Mouse (Mus musculus) forebrain, embryonic 10.5 days (tissue): Measurements from ENCODE around the gene Mat2a. TPM values are rescaled to one million over a fixed set of nuclear protein-coding genes. Genes with fewer than 3 reads are reported as not detected.

Source experiments
- DNase-seq: peaks from one replicate; pipeline ENCODE4 v3.0.0-alpha.2; 2017; ENCODE audit warnings: low spot score; ENCODE audit errors: extremely low spot score
- H3K27ac ChIP-seq: fragments of 300-500 bp; sonication (generic); 2 replicates; pipeline ENCODE4 v1.5.1; 2016; ENCODE audit warnings: mild to moderate bottlenecking
- H3K27me3 ChIP-seq: fragments of 300-500 bp; sonication (generic); 2 replicates; pipeline ENCODE4 v1.6.1; 2016; ENCODE audit warnings: mild to moderate bottlenecking; ENCODE audit not compliant: poor library complexity, severe bottlenecking
- H3K36me3 ChIP-seq: fragments of 300-500 bp; sonication (generic); replicated peaks from 2 replicates; pipeline ENCODE4 v1.6.1; 2016; ENCODE audit warnings: mild to moderate bottlenecking, moderate library complexity
- H3K4me1 ChIP-seq: fragments of 300-500 bp; sonication (generic); 2 replicates; pipeline ENCODE4 v1.6.1; 2016
- H3K4me3 ChIP-seq: fragments of 300-500 bp; sonication (generic); 2 replicates; pipeline ENCODE4 v1.5.1; 2016; ENCODE audit warnings: mild to moderate bottlenecking, moderate library complexity
- H3K9me3 ChIP-seq: fragments of 300-500 bp; sonication (generic); 2 replicates; pipeline ENCODE4 v1.6.1; 2016; ENCODE audit warnings: mild to moderate bottlenecking, moderate library complexity
- WGBS: fragments of 180-500 bp; shearing (Covaris S2); methylation state at CpG from one replicate; pipeline ENCODE4 v1.1.7; 2016; 5-methylcytosine and 5-hydroxymethylcytosine counted together
- polyA plus RNA-seq: library from polyadenylated mRNA; unstranded; fragments of >200 nt; fragmentation: Nextera tagmentation; extraction: Ambion mirVana; gene quantifications from 2 replicates; pipeline ENCODE4 v1.2.1, GENCODE M21; 2016

Gene Mat2a
- polyA plus RNA-seq, 1 experiment from 2014 or later = 511 TPM

- Histone ChIP-seq H3K27ac (no peak overlapping the region), H3K4me1 (peaks cover 18% of the 10 kb centered on the region), H3K36me3 (peaks cover 3% of the 10 kb centered on the region), H3K4me3 (no peak overlapping the region), H3K27me3 (peaks cover 38% of the 10 kb centered on the region), H3K9me3 (no peaks in the 10 kb centered on the region)
- no peak for DNase-seq
- WGBS = 86% methylated on average over 6 of the region's 6 CpGs
These were observed 56.1 kb downstream of the Mat2a start for GRCm38 (mm10) chr6:72383142-72383820.

Other genes with a start within 250 kb of the Mat2a start
- gene Atoh8, start 204.0 kb downstream of the Mat2a start, polyA plus RNA-seq = 11.2 and 11.5 TPM in 2 replicates
- gene Sftpb, start 134.9 kb downstream of the Mat2a start, polyA plus RNA-seq = not detected in 2 replicates
- gene Usp39, start 94.4 kb downstream of the Mat2a start, polyA plus RNA-seq = 90.1 and 91.5 TPM in 2 replicates
- 28.7 and 29.8 TPM in 2 replicates for gene 0610030E20Rik, start 92.2 kb downstream of the Mat2a start, polyA plus RNA-seq
- gene Tmem150a, start 84.1 kb downstream of the Mat2a start, polyA plus RNA-seq = 5.6 and 5.8 TPM in 2 replicates
- 108 and 111 TPM in 2 replicates for gene Rnf181, start 72.6 kb downstream of the Mat2a start, polyA plus RNA-seq
- gene Vamp5, start 59.1 kb downstream of the Mat2a start, polyA plus RNA-seq = 12.6 and 13.0 TPM in 2 replicates
- gene Vamp8, start 48.9 kb downstream of the Mat2a start, polyA plus RNA-seq = 35.9 and 40.5 TPM in 2 replicates
- gene Ggcx, start 25.2 kb downstream of the Mat2a start, polyA plus RNA-seq = 16.8 and 19.0 TPM in 2 replicates
- 0.11 and 0.30 TPM in 2 replicates for gene Sh2d6, start 82.1 kb upstream of the Mat2a start, polyA plus RNA-seq
- 8.9 and 10.5 TPM in 2 replicates for gene Capg, start 104.8 kb upstream of the Mat2a start, polyA plus RNA-seq
- gene Elmod3, start 158.9 kb upstream of the Mat2a start, polyA plus RNA-seq = 12.5 and 13.7 TPM in 2 replicates
- gene Retsat, start 158.9 kb upstream of the Mat2a start, polyA plus RNA-seq = 8.1 and 8.3 TPM in 2 replicates
- 28.6 and 28.7 TPM in 2 replicates for gene Tgoln1, start 177.4 kb upstream of the Mat2a start, polyA plus RNA-seq